Mouse (Mus musculus) heart, postnatal 0 days (tissue): ENCODE data around the gene Farp1.

Experiments
- CTCF ChIP-seq: IDR thresholded peaks from 2 replicates; pipeline ENCODE4 v1.5.1; 2016; ENCODE audit warnings: antibody characterized with exemption, control low read depth, low read depth
- EP300 ChIP-seq: IDR thresholded peaks from 2 replicates; pipeline ENCODE4 v1.6.1; 2016; ENCODE audit warnings: antibody characterized with exemption, low read depth

- TF ChIP-seq CTCF (no peak), EP300 (no peak)
These were observed 287.1 kb downstream of the Farp1 start for GRCm38 (mm10) chr14:121322150-121322549.
